Mouse (Mus musculus) heart, embryonic 15.5 days (tissue): ENCODE results near the gene Primpol. TPM values are rescaled to one million over a fixed set of nuclear protein-coding genes. Genes with fewer than 3 reads are reported as not detected.
"Not testable (repeated sequence)": the region's sequence is repeated elsewhere in the genome, so short reads cannot be mapped to it uniquely, and the experiment has no call there.

Experiments used
- ATAC-seq: fragments of 200-750 bp; cut with Nextera tagmentation; replicated peaks from 2 replicates; pipeline ENCODE4 v1.8.0; 2017; ENCODE audit warnings: low read depth, moderate TSS enrichment; ENCODE audit not compliant: insufficient number of reproducible peaks, insufficient read depth, low FRiP score
- H3K27ac ChIP-seq: fragments of 300-500 bp; sonication (generic); 2 replicates; pipeline ENCODE4 v1.5.1; 2015; ENCODE audit warnings: mild to moderate bottlenecking, inconsistent platforms
- H3K27me3 ChIP-seq: fragments of 300-500 bp; sonication (generic); 2 replicates; pipeline ENCODE4 v1.6.1; 2015; ENCODE audit warnings: inconsistent platforms
- H3K36me3 ChIP-seq: fragments of 300-500 bp; sonication (generic); 2 replicates; pipeline ENCODE4 v1.6.1; 2015; ENCODE audit warnings: mild to moderate bottlenecking, inconsistent platforms
- H3K4me1 ChIP-seq: fragments of 300-500 bp; sonication (generic); replicated peaks from 2 replicates; pipeline ENCODE4 v1.6.1; 2015; ENCODE audit warnings: inconsistent platforms
- H3K4me2 ChIP-seq: fragments of 300-500 bp; sonication (generic); 2 replicates; pipeline ENCODE4 v1.6.1; 2015; ENCODE audit warnings: inconsistent platforms, mild to moderate bottlenecking, moderate library complexity
- H3K4me3 ChIP-seq: fragments of 300-500 bp; sonication (generic); 2 replicates; pipeline ENCODE4 v1.5.1; 2015; ENCODE audit warnings: mild to moderate bottlenecking, inconsistent platforms
- H3K9ac ChIP-seq: fragments of 300-500 bp; sonication (generic); 2 replicates; pipeline ENCODE4 v1.6.1; 2015; ENCODE audit warnings: mild to moderate bottlenecking, inconsistent platforms
- H3K9me3 ChIP-seq: fragments of 300-500 bp; sonication (generic); replicated peaks from 2 replicates; pipeline ENCODE4 v1.6.1; 2016; ENCODE audit warnings: inconsistent platforms
- WGBS: fragments of 180-500 bp; shearing (Covaris S2); methylation state at CpG from one replicate; pipeline ENCODE4 v1.1.7; 2015; ENCODE audit warnings: mixed read lengths; 5-methylcytosine and 5-hydroxymethylcytosine counted together
- polyA plus RNA-seq: library from polyadenylated mRNA; unstranded; fragments of >200 nt; fragmentation: Nextera tagmentation; extraction: Ambion mirVana; gene quantifications from 2 replicates; pipeline ENCODE4 v1.2.1, GENCODE M21; 2015

The Primpol gene
- polyA plus RNA-seq, 1 experiment from 2014 or later: 9.8 TPM

DNA sequence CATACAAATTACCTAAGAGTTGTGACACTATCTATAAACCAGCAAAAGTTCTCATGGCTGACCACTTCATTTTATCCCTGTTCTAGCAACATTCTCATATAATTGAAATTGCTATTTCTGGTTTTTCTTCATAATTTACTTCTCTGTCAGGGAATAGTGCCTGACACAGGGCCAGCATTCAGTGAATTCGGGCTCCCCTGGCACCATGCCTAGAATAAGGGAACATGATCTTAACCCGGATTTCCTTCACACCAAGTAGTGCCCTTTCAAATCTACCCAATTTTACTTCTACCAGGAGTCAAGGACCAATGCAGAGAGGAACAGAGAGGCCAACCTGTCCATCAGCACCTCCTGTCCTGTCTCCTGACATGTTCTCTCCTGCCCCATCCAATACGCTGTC, 31.4 kb downstream of the Primpol start:
- Histone ChIP-seq H3K36me3 (peaks cover 8% of the 10 kb centered on the region), H3K9me3 (no peaks in the 10 kb centered on the region), H3K27ac (no peak overlapping the region), H3K9ac (no peak overlapping the region), H3K4me2 (no peak overlapping the region), H3K4me1 (no peaks in the 10 kb centered on the region), H3K4me3 (no peak overlapping the region), H3K27me3 (no peaks in the 10 kb centered on the region)
- 65% methylated on average over 3 of the region's 3 CpGs for WGBS
- no peak for ATAC-seq

GRCm38 (mm10) chr8:46584328-46584727, 32.7 kb downstream of the Primpol start:
- not testable (repeated sequence) for H3K4me3 ChIP-seq, H3K9me3 ChIP-seq, H3K9ac ChIP-seq, H3K27ac ChIP-seq, H3K4me1 ChIP-seq, H3K4me2 ChIP-seq, H3K27me3 ChIP-seq, ATAC-seq
- H3K36me3 ChIP-seq: peaks cover 16% of the 10 kb centered on the region
- WGBS: 73% methylated on average over 4 of the region's 4 CpGs

DNA sequence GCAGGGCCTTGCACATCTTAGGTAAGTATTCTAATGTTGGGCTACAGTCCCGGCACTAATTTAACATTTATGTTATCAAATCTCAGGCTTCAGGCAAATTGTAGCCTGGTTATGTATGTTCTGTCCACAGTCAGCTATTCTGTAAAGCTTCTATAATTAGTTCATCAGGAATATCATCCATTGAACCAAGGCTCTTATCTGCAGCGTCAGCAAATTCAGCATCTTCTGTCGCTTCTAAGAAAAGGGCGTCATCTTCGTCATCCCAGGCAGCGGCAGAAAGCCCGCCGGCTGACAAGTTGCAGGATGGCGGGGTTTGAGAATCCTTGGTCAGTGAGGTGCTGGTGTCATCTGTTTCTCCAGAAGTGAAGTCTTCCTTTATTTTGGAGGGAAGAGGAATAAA, 38.2 kb downstream of the Primpol start:
- Histone ChIP-seq H3K9ac (no peak overlapping the region), H3K36me3 (peaks cover 57% of the 10 kb centered on the region), H3K27ac (no peak overlapping the region), H3K9me3 (no peaks in the 10 kb centered on the region), H3K4me2 (no peak overlapping the region), H3K27me3 (no peaks in the 10 kb centered on the region), H3K4me1 (no peaks in the 10 kb centered on the region), H3K4me3 (no peak overlapping the region)
- WGBS: 89% methylated on average over 9 of the region's 9 CpGs
- no peak for ATAC-seq

GRCm38 (mm10) chr8:46573964-46574363, 43.0 kb downstream of the Primpol start:
- Histone ChIP-seq H3K4me1 (peaks cover 3% of the 10 kb centered on the region), H3K9ac (no peak overlapping the region), H3K36me3 (peaks cover 42% of the 10 kb centered on the region), H3K27me3 (no peaks in the 10 kb centered on the region), H3K27ac (no peak overlapping the region), H3K4me3 (no peak overlapping the region), H3K9me3 (no peaks in the 10 kb centered on the region), H3K4me2 (no peak overlapping the region)
- 88% methylated on average over 2 of the region's 2 CpGs for WGBS
- ATAC-seq: no peak

- H3K9me3 ChIP-seq: no peaks in the 10 kb centered on the region
- H3K4me3 ChIP-seq: no peak overlapping the region
- no peak for ATAC-seq
- H3K27ac ChIP-seq: no peak overlapping the region
- 97% methylated on average over 2 of the region's 2 CpGs for WGBS
- no peak overlapping the region for H3K4me2 ChIP-seq
- H3K36me3 ChIP-seq: peaks cover 36% of the 10 kb centered on the region
- H3K9ac ChIP-seq: no peak overlapping the region
- peaks cover 3% of the 10 kb centered on the region for H3K4me1 ChIP-seq
- H3K27me3 ChIP-seq: no peaks in the 10 kb centered on the region
Measured at GRCm38 (mm10) chr8:46573446-46573845, 43.6 kb downstream of the Primpol start.

- peaks cover 3% of the 10 kb centered on the region for H3K4me1 ChIP-seq
- no peak overlapping the region for H3K4me2 ChIP-seq
- H3K4me3 ChIP-seq: no peak overlapping the region
- ATAC-seq: no peak
- peaks cover 14% of the 10 kb centered on the region; the same call in 1 of the 2 replicates for H3K36me3 ChIP-seq
- no peaks in the 10 kb centered on the region for H3K27me3 ChIP-seq
- H3K9me3 ChIP-seq: no peaks in the 10 kb centered on the region
- H3K9ac ChIP-seq: no peak overlapping the region
- H3K27ac ChIP-seq: no peak overlapping the region
- WGBS: 88% methylated on average over 11 of the region's 14 CpGs
Measured at GRCm38 (mm10) chr8:46570673-46571072, 46.3 kb downstream of the Primpol start.

- H3K9ac ChIP-seq: no peak overlapping the region
- H3K4me2 ChIP-seq: no peak overlapping the region
- H3K4me3 ChIP-seq: no peak overlapping the region
- WGBS: 80% methylated on average over 19 of the region's 19 CpGs
- H3K9me3 ChIP-seq: no peaks in the 10 kb centered on the region
- peak overlapping the region; percentile 16; the same call in 1 of the 2 replicates for H3K27ac ChIP-seq
- H3K27me3 ChIP-seq: no peaks in the 10 kb centered on the region
- H3K4me1 ChIP-seq: peaks cover 3% of the 10 kb centered on the region
- no peak; the same call in 1 of the 2 replicates for ATAC-seq
- peaks cover 6% of the 10 kb centered on the region; the same call in 1 of the 2 replicates for H3K36me3 ChIP-seq
Measured at GRCm38 (mm10) chr8:46569659-46570441, 47.2 kb downstream of the Primpol start.

GRCm38 (mm10) chr8:46568942-46569341, 48.1 kb downstream of the Primpol start:
- no peak overlapping the region for H3K27ac ChIP-seq
- no peak for ATAC-seq
- no peaks in the 10 kb centered on the region for H3K9me3 ChIP-seq
- no peaks in the 10 kb centered on the region for H3K27me3 ChIP-seq
- H3K4me1 ChIP-seq: peaks cover 3% of the 10 kb centered on the region
- WGBS: 74% methylated on average over 2 of the region's 2 CpGs
- no peak overlapping the region for H3K4me2 ChIP-seq
- H3K36me3 ChIP-seq: peaks cover 4% of the 10 kb centered on the region; the same call in 1 of the 2 replicates
- H3K4me3 ChIP-seq: no peak overlapping the region
- no peak overlapping the region for H3K9ac ChIP-seq

DNA sequence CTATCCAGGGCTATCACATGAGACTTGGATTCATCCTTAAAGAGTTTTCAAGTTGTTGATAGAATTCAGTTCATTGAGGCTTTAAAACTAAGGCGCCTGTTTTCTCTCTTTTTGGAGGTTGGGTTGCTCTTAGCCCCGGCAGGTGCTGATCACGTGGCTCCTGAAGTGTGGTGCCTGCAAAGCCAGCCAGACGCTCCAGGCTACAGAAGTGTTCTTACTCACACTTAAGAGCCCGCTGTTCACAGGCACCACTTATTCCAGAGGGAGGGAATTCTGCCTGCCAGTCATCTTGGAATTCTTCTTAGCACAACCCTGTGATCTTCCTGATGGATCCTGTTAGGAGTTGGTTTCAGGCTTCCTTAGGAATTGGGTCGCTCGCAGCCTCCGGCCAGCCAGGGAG, 49.1 kb downstream of the Primpol start:
- Histone ChIP-seq H3K9me3 (no peaks in the 10 kb centered on the region), H3K9ac (no peak overlapping the region), H3K36me3 (peaks cover 7% of the 10 kb centered on the region; the same call in 1 of the 2 replicates), H3K4me3 (no peak overlapping the region), H3K4me1 (peaks cover 3% of the 10 kb centered on the region), H3K4me2 (no peak overlapping the region), H3K27ac (no peak overlapping the region), H3K27me3 (no peaks in the 10 kb centered on the region)
- 72% methylated on average over 8 of the region's 8 CpGs for WGBS
- no peak for ATAC-seq

GRCm38 (mm10) chr8:46566914-46567529, 50.0 kb downstream of the Primpol start:
- ATAC-seq: no peak
- Histone ChIP-seq H3K9me3 (no peaks in the 10 kb centered on the region), H3K27ac (no peak overlapping the region), H3K36me3 (peaks cover 12% of the 10 kb centered on the region; the same call in 1 of the 2 replicates), H3K27me3 (no peaks in the 10 kb centered on the region), H3K4me3 (no peak overlapping the region), H3K4me1 (peaks cover 3% of the 10 kb centered on the region), H3K9ac (no peak overlapping the region), H3K4me2 (no peak overlapping the region)
- 81% methylated on average over 7 of the region's 7 CpGs for WGBS

DNA sequence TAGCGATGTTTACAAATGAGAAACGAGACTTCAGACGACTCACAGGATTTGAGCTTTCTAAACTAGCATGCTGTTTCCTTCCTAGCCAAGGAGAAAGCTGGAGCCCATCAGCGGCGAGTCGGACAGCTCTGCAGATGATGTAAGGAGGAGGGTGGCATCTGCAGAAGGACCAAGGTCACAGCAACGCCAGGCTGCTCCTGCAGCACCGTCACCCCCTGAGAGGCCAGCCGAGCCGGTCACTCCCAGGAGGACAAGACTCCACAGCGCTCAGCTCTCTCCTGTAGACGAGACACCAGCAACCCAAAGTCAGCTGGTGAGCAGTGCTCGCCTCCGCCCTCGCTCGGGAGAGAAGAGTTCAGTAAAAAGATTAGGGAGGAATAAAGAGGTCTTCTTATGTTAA, 54.7 kb downstream of the Primpol start:
- ATAC-seq: no peak
- Histone ChIP-seq H3K27ac (no peak overlapping the region), H3K4me3 (no peak overlapping the region), H3K36me3 (peaks cover 12% of the 10 kb centered on the region; the same call in 1 of the 2 replicates), H3K9ac (no peak overlapping the region), H3K27me3 (no peaks in the 10 kb centered on the region), H3K4me2 (no peak overlapping the region), H3K9me3 (no peaks in the 10 kb centered on the region), H3K4me1 (no peaks in the 10 kb centered on the region; the same call in 1 of the 2 replicates)
- 83% methylated on average over 16 of the region's 16 CpGs for WGBS
